Mouse (Mus musculus) testis, adult 2 months (tissue): ENCODE data around the gene Pid1.

ENCODE experiments used
- CTCF ChIP-seq: fragments of 200-500 bp; IDR thresholded peaks from 2 replicates; pipeline ENCODE4 v1.5.1; 2012; ENCODE audit warnings: low read depth, mild to moderate bottlenecking, inconsistent platforms, low read length, moderate library complexity; ENCODE audit not compliant: control insufficient read depth, insufficient read depth, insufficient replicate concordance
- POLR2A ChIP-seq: fragments of 200-500 bp; IDR thresholded peaks from 2 replicates; pipeline ENCODE4 v1.6.1; 2012; ENCODE audit warnings: low read depth, mild to moderate bottlenecking, inconsistent platforms, low read length, moderate library complexity; ENCODE audit not compliant: control insufficient read depth

DNA sequence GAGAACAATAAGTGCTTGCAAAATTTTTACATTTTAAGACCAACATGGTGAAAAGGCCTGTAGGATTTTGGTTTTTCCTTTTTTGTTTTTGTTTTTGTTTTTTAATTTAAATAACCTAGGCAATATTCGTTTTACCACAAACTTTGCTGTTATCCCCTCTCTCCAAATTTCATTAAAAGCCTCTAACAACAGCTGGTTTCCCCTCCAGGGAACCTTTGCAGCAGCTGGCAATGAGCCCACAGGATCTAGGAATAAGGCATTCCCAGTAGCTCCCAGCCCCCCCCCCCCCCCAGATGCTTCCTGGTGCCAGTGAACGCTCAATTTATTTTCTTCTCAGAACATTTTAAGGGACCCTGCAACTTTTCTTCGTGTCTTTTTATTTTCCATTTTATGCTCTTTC is 38.7 kb downstream of the Pid1 start:
- TF ChIP-seq CTCF (no peak), POLR2A (no peak)
